Mouse (Mus musculus): ENCODE results near the gene Phactr1. TPM values are rescaled to one million over a fixed set of nuclear protein-coding genes. Genes with fewer than 3 reads are reported as not detected.

Gene Phactr1
- total and polyA plus RNA-seq, 3 experiments = not detected

DNA sequence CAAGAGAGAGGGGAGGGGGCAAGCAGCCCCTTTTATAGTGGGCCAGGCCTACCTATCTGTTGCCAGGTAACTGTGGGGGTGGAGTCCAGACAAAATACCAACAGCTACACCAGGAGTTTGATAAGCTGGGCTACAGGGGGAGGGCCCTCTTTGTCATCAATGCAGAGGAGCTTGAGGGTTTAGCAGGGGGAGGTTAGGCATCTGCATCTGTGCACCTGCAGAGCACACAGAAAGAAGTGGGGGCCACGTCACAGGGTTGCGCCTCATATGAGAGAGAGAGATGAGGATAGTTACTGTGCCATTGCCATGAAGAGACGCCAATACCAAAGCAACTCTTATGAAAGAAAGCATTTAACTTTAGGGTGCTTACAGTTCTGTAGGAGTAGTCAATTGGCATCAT is 496.3 kb downstream of the Phactr1 start:
- Histone ChIP-seq H3K4me3 (ENCODE audit: control insufficient read depth in 1 of 2, insufficient read depth in 1 of 2, low read depth in 2 of 2, low read length in 2 of 2) (no peak overlapping the region), H3K9me3 (replicated peaks; ENCODE audit: insufficient read depth, low read length) (no peaks in the 10 kb centered on the region), H3K36me3 (ENCODE audit: control insufficient read depth in 1 of 2, insufficient read depth in 2 of 2, low read length in 2 of 2) (no peaks in the 10 kb centered on the region; a peak in 1 of 4 replicates), H3K79me2 (ENCODE audit: control insufficient read depth, insufficient read depth, low read length, poor library complexity) (no peaks in the 10 kb centered on the region), H3K27ac (ENCODE audit: control insufficient read depth, low read depth, low read length) (no peak overlapping the region), H3K4me1 (ENCODE audit: control insufficient read depth in 1 of 2, insufficient read depth in 2 of 2, low read length in 2 of 2) (peaks cover 0 to 10% of the 10 kb centered on the region in 2 experiments; a peak in 1 of 4 replicates), H3K9ac (ENCODE audit: control insufficient read depth, low read depth, low read length, poor library complexity, severe bottlenecking) (no peak overlapping the region), H3K27me3 (ENCODE audit: control insufficient read depth in 1 of 2, insufficient read depth in 2 of 2, low read length in 2 of 2) (no peaks in the 10 kb centered on the region; a peak in 2 of 4 replicates)
- TF ChIP-seq USF2 (IDR thresholded peaks at IDR 0.05; ENCODE audit: borderline replicate concordance in 1 of 2, insufficient read depth in 1 of 2, low read depth in 1 of 2, low read length in 2 of 2) (no peak), SIN3A (IDR thresholded peaks at IDR 0.05; ENCODE audit: low read length) (no peak), KAT2A (conservative IDR thresholded peaks at IDR 0.05; ENCODE audit: low read depth, low read length) (no peak), MAZ (IDR thresholded peaks at IDR 0.05; ENCODE audit: low read depth, low read length) (no peak), POLR2AphosphoS2 (IDR thresholded peaks at IDR 0.05; ENCODE audit: low read length) (no peak), JUND (IDR thresholded peaks at IDR 0.05; ENCODE audit: low read depth, low read length) (no peak), RCOR1 (IDR thresholded peaks at IDR 0.05; ENCODE audit: low read depth, low read length) (no peak), TAL1 (IDR thresholded peaks at IDR 0.05; ENCODE audit: low read length) (no peak), E2F4 (IDR thresholded peaks at IDR 0.05; ENCODE audit: borderline replicate concordance, low read depth, low read length) (no peak), ELF1 (IDR thresholded peaks at IDR 0.05; ENCODE audit: low read depth, low read length) (no peak), CHD1 (IDR thresholded peaks at IDR 0.05; ENCODE audit: low read depth, low read length) (no peak), MEF2A (IDR thresholded peaks at IDR 0.05; ENCODE audit: extremely low read depth, insufficient replicate concordance, low read depth, low read length, poor library complexity, severe bottlenecking) (no peak), MXI1 (IDR thresholded peaks at IDR 0.05; ENCODE audit: low read depth, low read length) (no peak), GABPA (IDR thresholded peaks at IDR 0.05; ENCODE audit: low read depth, low read length) (no peak), TBP (IDR thresholded peaks at IDR 0.05; ENCODE audit: low read depth, low read length) (no peak), MYC (IDR thresholded peaks at IDR 0.05; ENCODE audit: low read depth, low read length) (no peak), CHD2 (IDR thresholded peaks at IDR 0.05; ENCODE audit: low read length) (no peak)
- no peak for DNase-seq (ENCODE audit: low read depth, low spot score)

DNA sequence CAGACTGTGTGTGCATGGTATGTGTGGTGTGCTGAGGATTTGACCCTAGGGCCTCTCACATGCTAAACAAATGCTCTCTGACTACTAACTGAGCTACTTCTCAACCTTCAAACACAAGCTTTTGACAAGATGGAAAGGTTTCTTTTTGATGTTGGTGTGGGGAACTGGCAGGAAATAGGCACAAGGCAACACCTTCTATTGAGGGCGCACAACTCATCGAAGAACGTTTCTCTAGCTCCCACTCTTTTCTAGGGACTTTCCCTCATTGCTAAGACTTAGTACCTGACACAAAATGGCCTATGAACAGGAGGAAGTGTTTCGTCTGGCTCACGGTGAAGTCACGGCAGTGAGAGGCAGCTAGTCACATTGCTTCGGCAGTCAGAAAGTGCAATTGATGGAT is 496.9 kb downstream of the Phactr1 start:
- H3K79me2 ChIP-seq (ENCODE audit: control insufficient read depth, insufficient read depth, low read length, poor library complexity) = no peaks in the 10 kb centered on the region
- TF ChIP-seq JUND (IDR thresholded peaks at IDR 0.05; ENCODE audit: low read depth, low read length) (no peak), ETS1 (IDR thresholded peaks at IDR 0.05; ENCODE audit: low read depth, low read length) (no peak), EP300 (IDR thresholded peaks at IDR 0.05; ENCODE audit: low read depth in 1 of 2, low read length in 2 of 2) (no peak), USF2 (IDR thresholded peaks at IDR 0.05; ENCODE audit: borderline replicate concordance in 1 of 2, insufficient read depth in 1 of 2, low read depth in 1 of 2, low read length in 2 of 2) (no peak), NELFE (IDR thresholded peaks at IDR 0.05; ENCODE audit: low read depth, low read length) (no peak)
- no peak overlapping the region for H3K27ac ChIP-seq (ENCODE audit: control insufficient read depth, low read depth, low read length)
- DNase-seq (ENCODE audit: low read depth, low spot score) = no peak
- H3K9me3 ChIP-seq (replicated peaks; ENCODE audit: insufficient read depth, low read length) = no peaks in the 10 kb centered on the region
- no peaks in the 10 kb centered on the region; a peak in 2 of 4 replicates for H3K27me3 ChIP-seq (ENCODE audit: control insufficient read depth in 1 of 2, insufficient read depth in 2 of 2, low read length in 2 of 2)
- no peak overlapping the region for H3K9ac ChIP-seq (ENCODE audit: control insufficient read depth, low read depth, low read length, poor library complexity, severe bottlenecking)
- no peak overlapping the region for H3K4me3 ChIP-seq (ENCODE audit: control insufficient read depth in 1 of 2, insufficient read depth in 1 of 2, low read depth in 2 of 2, low read length in 2 of 2)
- peaks cover 0 to 11% of the 10 kb centered on the region in 2 experiments; a peak in 1 of 4 replicates for H3K4me1 ChIP-seq (ENCODE audit: control insufficient read depth in 1 of 2, insufficient read depth in 2 of 2, low read length in 2 of 2)
- no peaks in the 10 kb centered on the region; a peak in 1 of 4 replicates for H3K36me3 ChIP-seq (ENCODE audit: control insufficient read depth in 1 of 2, insufficient read depth in 2 of 2, low read length in 2 of 2)
